In the genomic region with DNA sequence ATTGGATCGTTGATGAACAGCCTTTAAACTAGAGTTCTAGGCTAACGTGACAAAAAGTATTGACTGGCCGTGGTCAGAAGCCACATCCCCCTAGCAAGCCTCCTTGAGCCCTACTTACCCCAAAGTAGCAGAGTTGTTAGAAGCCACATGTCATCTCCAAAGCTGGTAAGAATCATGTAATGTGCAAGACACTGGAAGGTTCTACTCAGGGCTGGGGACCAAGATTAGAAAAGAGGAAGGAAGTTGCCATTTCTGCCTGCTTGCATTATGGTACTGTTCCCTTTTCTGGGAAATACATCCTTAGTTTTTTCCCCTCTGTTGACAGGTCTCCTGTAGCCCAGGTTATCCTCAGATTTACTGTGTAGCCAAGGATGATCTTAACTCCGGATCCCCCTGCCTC, we compare ENCODE assay signal across 18 mouse cellular contexts. TPM values are rescaled to one million over a fixed set of nuclear protein-coding genes. Genes with fewer than 3 reads are reported as not detected.
DNase-seq lines count a peak whose midpoint lies in the region; ATAC-seq and TF ChIP-seq lines count a peak whose summit lies in the region.
"Had no signal": no experiment of that assay in that cellular context is flagged by ENCODE, and none has a peak within 500 bp of the region (broad histone marks: within the 10 kb centered on the region; RNA-seq: fewer than 3 reads in every experiment).

A gene (minus strand): TSS at position 183 of the 400 bp plus-strand sequence.

- peaks cover 37% of the 10 kb centered on the region for H3K4me1 ChIP-seq in E14TG2a.4 (replicated peaks; ENCODE audit: low read depth, low read length)
- no peaks in the 10 kb centered on the region for H3K4me1 ChIP-seq in lung, postnatal 0 days (ENCODE audit: insufficient read depth, low read depth, low read length)
- H3K4me1 ChIP-seq: limb, embryonic 15.5 days; neural tube, embryonic 12.5 days had no signal

- DNase-seq in heart, adult 11 months = peak; percentile 89
- DNase-seq in heart, postnatal 14 days = no peak
- no peak for DNase-seq in gastrocnemius, postnatal 10 days
- DNase-seq in cerebellum, adult 11 months = no peak
- no peak for DNase-seq in lung, postnatal 0 days (ENCODE audit: low spot score)
- DNase-seq: cerebellum, postnatal 14 days; heart, postnatal 36 days; lung, postnatal 4 days; right cerebral cortex, postnatal 4 days had no signal

- no peak within 1 kb of the TSS for H3K9ac ChIP-seq in lung, postnatal 0 days (replicated peaks; ENCODE audit: low read depth)
- H3K9ac ChIP-seq: limb, embryonic 15.5 days; neural tube, embryonic 12.5 days had no signal

- H3K27me3 ChIP-seq in E14TG2a.4 (ENCODE audit: insufficient read depth, low read length) = peaks cover 4% of the 10 kb centered on the region; the same call in 1 of the 2 replicates
- H3K27me3 ChIP-seq in lung, postnatal 0 days (replicated peaks; ENCODE audit: insufficient read depth, low read length) = no peaks in the 10 kb centered on the region
- H3K27me3 ChIP-seq: limb, embryonic 15.5 days; neural tube, embryonic 12.5 days had no signal

- intact Hi-C loops in heart, postnatal 14 days (cut with DNase I) = no loop called here

- peak; percentile 93 for ATAC-seq in granulocyte monocyte progenitor cell, adult 5-6 weeks (replicated peaks; ENCODE audit: poor library complexity, severe bottlenecking)
- peak; percentile 86 for ATAC-seq in megakaryocyte, adult 5-6 weeks (ENCODE audit: poor library complexity, severe bottlenecking)
- no peak for ATAC-seq in lung, postnatal 0 days
- ATAC-seq: forebrain, embryonic 16.5 days had no signal

- 0 out of 2 replicates have a peak, but pooled peaks cover 4% of the 10 kb centered on the region for H3K9me3 ChIP-seq in E14TG2a.4 (ENCODE audit: low read length)
- no peaks in the 10 kb centered on the region for H3K9me3 ChIP-seq in lung, postnatal 0 days (ENCODE audit: low read length)
- H3K9me3 ChIP-seq: embryonic facial prominence, embryonic 10.5 days; limb, embryonic 15.5 days; neural tube, embryonic 12.5 days had no signal

- no peaks in the 10 kb centered on the region for H3K36me3 ChIP-seq in E14TG2a.4 (ENCODE audit: insufficient read depth, low read length)
- H3K36me3 ChIP-seq in lung, postnatal 0 days (ENCODE audit: insufficient read depth, low read length) = no peaks in the 10 kb centered on the region
- H3K36me3 ChIP-seq: embryonic facial prominence, embryonic 10.5 days; limb, embryonic 15.5 days; neural tube, embryonic 12.5 days had no signal

- 0 out of 2 replicates have a peak within 1 kb of the TSS, but pooled peaks have one; percentile 2 for H3K4me3 ChIP-seq in E14TG2a.4 (replicated peaks; ENCODE audit: low read length)
- H3K4me3 ChIP-seq in lung, postnatal 0 days (ENCODE audit: low read depth, low read length) = no peak within 1 kb of the TSS
- H3K4me3 ChIP-seq: embryonic facial prominence, embryonic 10.5 days; erythroblast, embryonic 14.5 days; limb, embryonic 15.5 days; neural tube, embryonic 12.5 days had no signal

- whole genome bisulfite sequencing in lung, postnatal 0 days = 73% methylated on average over 4 of the region's 4 CpGs

- no peak within 1 kb of the TSS for H3K27ac ChIP-seq in lung, postnatal 0 days (ENCODE audit: low read length)
- H3K27ac ChIP-seq: embryonic facial prominence, embryonic 10.5 days; limb, embryonic 15.5 days; neural tube, embryonic 12.5 days had no signal

- no peak for TF ChIP-seq CTCF in E14TG2a.4 (conservative IDR thresholded peaks at IDR 0.05; ENCODE audit: low read length)
- no peak for TF ChIP-seq CTCF in lung, postnatal 0 days (IDR thresholded peaks at IDR 0.05)

- TF ChIP-seq EP300 in lung, postnatal 0 days (IDR thresholded peaks at IDR 0.05) = no peak

- H3K4me2 ChIP-seq in lung, postnatal 0 days (replicated peaks; ENCODE audit: low read depth, low read length) = no peak within 1 kb of the TSS
- H3K4me2 ChIP-seq: heart, embryonic 11.5 days; limb, embryonic 15.5 days; neural tube, embryonic 12.5 days had no signal

RNA-seq across cellular contexts. Expression of the gene that starts here (rescaled TPM):
- under 1 TPM; 0.45 to 0.46 TPM for total RNA-seq in heart, postnatal 14 days (2021)
- not detected in 2 replicates for total RNA-seq in granulocyte monocyte progenitor cell, adult 5-6 weeks (2014; fragmentation: Nextera tagmentation)
- total RNA-seq in granulocyte monocyte progenitor cell, adult 5-6 weeks (2017) = 0.04 and 4.6 TPM in 2 replicates
- 15.7 and 25.4 TPM in 2 replicates for total RNA-seq in megakaryocyte, adult 5-6 weeks (2015)
- 24.5 and 27.9 TPM in 2 replicates for total RNA-seq in megakaryocyte, adult 5-6 weeks (2017)
- 1 to 10 TPM in 1 of 2 experiments, under 1 TPM in 1; 0.56 to 1.2 TPM for total RNA-seq in gastrocnemius, postnatal 10 days (2021)
- 4.7 and 5.3 TPM in 2 replicates for polyA plus RNA-seq in lung, postnatal 0 days (2015; fragmentation: Nextera tagmentation; extraction: Ambion mirVana)
- polyA plus RNA-seq: erythroblast, embryonic 14.5 days had no signal
